Mouse (Mus musculus): ENCODE measurements around the gene Gtsf2.
"Not testable (repeated sequence)": the region's sequence is repeated elsewhere in the genome, so short reads cannot be mapped to it uniquely, and the experiment has no call there.

Gtsf2 gene

GRCm38 (mm10) chr15:103448369-103448768 is at the start of gene Gtsf2:
Gtsf2 (minus strand) TSS chr15:103448469.
- DNase-seq (ENCODE audit: low spot score) = no peak

GRCm38 (mm10) chr15:103496204-103497140 is 48.2 kb upstream of the Gtsf2 start:
- DNase-seq (ENCODE audit: low spot score) = no peak

GRCm38 (mm10) chr15:103488336-103488735 is 40.1 kb upstream of the Gtsf2 start:
- no peak for DNase-seq (ENCODE audit: low spot score)

GRCm38 (mm10) chr15:103486658-103487057 is 38.4 kb upstream of the Gtsf2 start:
- DNase-seq (ENCODE audit: low spot score) = no peak

- DNase-seq (ENCODE audit: low spot score) = no peak
Observed at GRCm38 (mm10) chr15:103485106-103485505, 36.8 kb upstream of the Gtsf2 start.

- DNase-seq (ENCODE audit: low spot score) = no peak
Observed at GRCm38 (mm10) chr15:103484490-103484889, 36.2 kb upstream of the Gtsf2 start.

- peak; percentile 73 for DNase-seq (ENCODE audit: low spot score)
Observed at GRCm38 (mm10) chr15:103482488-103482887, 34.2 kb upstream of the Gtsf2 start.

GRCm38 (mm10) chr15:103480129-103480528 is 31.9 kb upstream of the Gtsf2 start:
- DNase-seq (ENCODE audit: low spot score) = no peak

- no peak for DNase-seq (ENCODE audit: low spot score)
Observed at GRCm38 (mm10) chr15:103479080-103479606, 30.9 kb upstream of the Gtsf2 start.

GRCm38 (mm10) chr15:103473769-103474168 is 25.5 kb upstream of the Gtsf2 start:
- no peak for DNase-seq (ENCODE audit: low spot score)

- no peak for DNase-seq (ENCODE audit: low spot score)
Observed at GRCm38 (mm10) chr15:103473182-103473581, 24.9 kb upstream of the Gtsf2 start.

- DNase-seq (ENCODE audit: low spot score) = no peak
Observed at GRCm38 (mm10) chr15:103472265-103472664, 24.0 kb upstream of the Gtsf2 start.

GRCm38 (mm10) chr15:103471488-103472194 is 23.4 kb upstream of the Gtsf2 start:
- no peak for DNase-seq (ENCODE audit: low spot score)

GRCm38 (mm10) chr15:103462539-103463261 is 14.4 kb upstream of the Gtsf2 start:
- no peak for DNase-seq (ENCODE audit: low spot score)

GRCm38 (mm10) chr15:103454449-103454848 is 6.2 kb upstream of the Gtsf2 start:
- DNase-seq (ENCODE audit: low spot score) = no peak

GRCm38 (mm10) chr15:103453551-103454218 is 5.4 kb upstream of the Gtsf2 start, which contains the start of gene Nckap1l:
Nckap1l (plus strand) TSS chr15:103453794.
- no peak for DNase-seq (ENCODE audit: low spot score)

GRCm38 (mm10) chr15:103445966-103446365 is 2.3 kb downstream of the Gtsf2 start:
- not testable (repeated sequence) for DNase-seq (ENCODE audit: low spot score)

GRCm38 (mm10) chr15:103430241-103430640 is 18.0 kb downstream of the Gtsf2 start, which contains the start of gene Gtsf1:
Gtsf1 (minus strand) TSS chr15:103430470.
- DNase-seq (ENCODE audit: low spot score) = no peak

GRCm38 (mm10) chr15:103427017-103427416 is 21.3 kb downstream of the Gtsf2 start:
- no peak for DNase-seq (ENCODE audit: low spot score)

- DNase-seq (ENCODE audit: low spot score) = not testable (repeated sequence)
Observed at GRCm38 (mm10) chr15:103405586-103405985, 42.7 kb downstream of the Gtsf2 start.

- DNase-seq (ENCODE audit: low spot score) = no peak
Observed at GRCm38 (mm10) chr15:103401361-103401760, 46.9 kb downstream of the Gtsf2 start.
